Mouse (Mus musculus) kidney, postnatal 4 days (tissue): ENCODE results near the gene Klhl26.

Experiments used
- DNase-seq, 2 experiments: peaks; one replicate each; pipeline ENCODE4 v3.0.0; 2021; ENCODE audit warnings: mixed read lengths in 2 of 2

The Klhl26 gene

GRCm38 (mm10) chr8:70405189-70405588 lies 71.6 kb downstream of the Klhl26 start:
- peak in 1 of 2 experiments; percentile 23 for DNase-seq

GRCm38 (mm10) chr8:70404212-70404611 lies 72.6 kb downstream of the Klhl26 start:
- DNase-seq: no peak
